19 mouse cellular contexts compared by ENCODE assay signal in the genomic region with DNA sequence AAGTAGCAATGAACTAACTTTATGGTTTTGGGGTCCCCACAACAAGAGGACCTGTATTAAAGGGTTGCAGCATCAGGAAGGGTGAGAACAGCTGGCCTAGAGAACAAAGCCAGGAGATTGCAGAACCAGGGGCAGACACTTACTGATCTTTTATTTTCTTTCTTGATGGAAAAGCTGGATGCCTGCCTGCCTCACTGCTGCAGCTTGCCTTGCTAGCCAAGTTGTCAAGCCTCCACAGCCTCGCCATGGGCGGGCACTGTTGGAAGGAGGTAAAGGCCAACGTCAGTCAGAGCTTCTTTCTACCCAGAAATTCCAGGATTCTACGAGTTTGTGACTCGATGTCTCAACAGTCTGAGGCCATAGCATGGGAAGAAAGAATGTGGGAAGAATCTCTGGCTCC. TPM values are rescaled to one million over a fixed set of nuclear protein-coding genes. Genes with fewer than 3 reads are reported as not detected.
A peak's percentile ranks its signal among the peaks of the same experiment; 100 is the strongest.
DNase-seq lines count a peak whose midpoint lies in the region; ATAC-seq and TF ChIP-seq lines count a peak whose summit lies in the region.
"Had no signal": no experiment of that assay in that cellular context is flagged by ENCODE, and none has a peak within 500 bp of the region (broad histone marks: within the 10 kb centered on the region; RNA-seq: fewer than 3 reads in every experiment).

No protein-coding gene starts in this region.

- no peaks in the 10 kb centered on the region for H3K27me3 ChIP-seq in lung, postnatal 0 days (replicated peaks; ENCODE audit: insufficient read depth, low read length)
- H3K27me3 ChIP-seq in C2C12 (ENCODE audit: control insufficient read depth, insufficient read depth, insufficient read length): peaks cover 9% of the 10 kb centered on the region
- H3K27me3 ChIP-seq in myocyte (ENCODE audit: control insufficient read depth, insufficient read depth, insufficient read length): peaks cover 2% of the 10 kb centered on the region
- H3K27me3 ChIP-seq: Patski had no signal

- H3K36me3 ChIP-seq in lung, postnatal 0 days (ENCODE audit: insufficient read depth, low read length): no peaks in the 10 kb centered on the region
- no peaks in the 10 kb centered on the region for H3K36me3 ChIP-seq in C2C12 (ENCODE audit: control insufficient read depth, insufficient read depth)
- no peaks in the 10 kb centered on the region for H3K36me3 ChIP-seq in myocyte (ENCODE audit: control insufficient read depth, insufficient read depth)
- H3K36me3 ChIP-seq: embryonic facial prominence, embryonic 10.5 days; hindbrain, embryonic 13.5 days had no signal

- H3K79me2 ChIP-seq in C2C12 (ENCODE audit: control insufficient read depth, insufficient read depth) (no peaks in the 10 kb centered on the region), myocyte (ENCODE audit: control insufficient read depth, insufficient read depth) (no peaks in the 10 kb centered on the region)

- TF ChIP-seq POLR2A in myocyte (IDR thresholded peaks at IDR 0.05; ENCODE audit: insufficient read length, low read depth): no peak

- H3ac ChIP-seq in C2C12 (ENCODE audit: control insufficient read depth, insufficient read length, low read depth): no peak overlapping the region
- no peak overlapping the region for H3ac ChIP-seq in myocyte (ENCODE audit: control insufficient read depth, insufficient read length)

- H3K79me3 ChIP-seq in C2C12 (ENCODE audit: low read depth): no peaks in the 10 kb centered on the region

- peaks cover 14% of the 10 kb centered on the region; the same call in 1 of the 2 replicates for H3K4me1 ChIP-seq in lung, postnatal 0 days (ENCODE audit: insufficient read depth, low read depth, low read length)

- no peak overlapping the region for H3K9ac ChIP-seq in lung, postnatal 0 days (replicated peaks; ENCODE audit: low read depth)
- H3K9ac ChIP-seq: hindbrain, embryonic 13.5 days had no signal

- no peak overlapping the region for H3K27ac ChIP-seq in lung, postnatal 0 days (ENCODE audit: low read length)
- H3K27ac ChIP-seq: embryonic facial prominence, embryonic 10.5 days; gastrocnemius, adult 2 months; hindbrain, embryonic 13.5 days; hindbrain, postnatal 0 days had no signal

- 35% methylated on average over 5 of the region's 5 CpGs for WGBS in lung, postnatal 0 days

- TF ChIP-seq CTCF in lung, postnatal 0 days (IDR thresholded peaks at IDR 0.05): no peak
- no peak for TF ChIP-seq CTCF in C2C12 (IDR thresholded peaks at IDR 0.05; ENCODE audit: control insufficient read depth, insufficient read depth, insufficient read length)

- H3K4me3 ChIP-seq in lung, postnatal 0 days (ENCODE audit: low read depth, low read length): no peak overlapping the region
- H3K4me3 ChIP-seq in C2C12 (ENCODE audit: insufficient read depth, poor library complexity, severe bottlenecking): no peak overlapping the region
- no peak overlapping the region for H3K4me3 ChIP-seq in myocyte
- H3K4me3 ChIP-seq: embryonic facial prominence, embryonic 10.5 days; gastrocnemius, adult 2 months; hindbrain, embryonic 13.5 days had no signal

- no peak overlapping the region for H3K4me2 ChIP-seq in lung, postnatal 0 days (replicated peaks; ENCODE audit: low read depth, low read length)
- H3K4me2 ChIP-seq in myocyte (ENCODE audit: low read depth): no peak overlapping the region
- H3K4me2 ChIP-seq: hindbrain, embryonic 13.5 days had no signal

- TF ChIP-seq EP300 in lung, postnatal 0 days (IDR thresholded peaks at IDR 0.05): no peak

- peak; percentile 33 for DNase-seq in lung, postnatal 0 days (ENCODE audit: low spot score)
- DNase-seq in lung, postnatal 4 days: no peak
- DNase-seq in 3T3-L1 (ENCODE audit: low read depth, low spot score): peak; percentile 30
- no peak for DNase-seq in gastrocnemius, postnatal 4 days (ENCODE audit: low spot score in 2 of 2)
- DNase-seq: adrenal gland, postnatal 14 days; B cell, adult 2 months; cerebellum, adult 2 months; gastrocnemius, adult 2 months; gastrocnemius, postnatal 25 days; heart, adult 11 months; heart, postnatal 10 days had no signal

- no peaks in the 10 kb centered on the region for H3K9me3 ChIP-seq in lung, postnatal 0 days (ENCODE audit: low read length)
- H3K9me3 ChIP-seq: embryonic facial prominence, embryonic 10.5 days; hindbrain, embryonic 13.5 days had no signal

- no peak for ATAC-seq in lung, postnatal 0 days
- ATAC-seq: activated CD4-positive, CD25-positive, alpha-beta regulatory T cell, adult 4 months; forebrain, embryonic 14.5 days; hindbrain, postnatal 0 days; Patski had no signal

TF ChIP-seq in C2C12, 6 proteins besides CTCF, POLR2A, EP300 and RAD21:
- peak; percentile 15 for TF ChIP-seq MYOD1 (IDR thresholded peaks at IDR 0.05; ENCODE audit: control insufficient read depth, insufficient read length, low read depth)
- no peak for TF ChIP-seq MAX (IDR thresholded peaks at IDR 0.05)
- TF ChIP-seq MYOG (IDR thresholded peaks at IDR 0.05; ENCODE audit: control insufficient read depth, extremely low read depth, insufficient read length): no peak
- TF ChIP-seq FOSL1 (IDR thresholded peaks at IDR 0.05; ENCODE audit: insufficient read depth, low read length, poor library complexity, severe bottlenecking): no peak
- peak; percentile 47 for TF ChIP-seq CEBPB (IDR thresholded peaks at IDR 0.05; ENCODE audit: low read depth)
- no peak for TF ChIP-seq USF1 (IDR thresholded peaks at IDR 0.05; ENCODE audit: low read depth)

TF ChIP-seq in myocyte, 11 proteins besides CTCF, POLR2A, EP300 and RAD21:
- TF ChIP-seq POLR2AphosphoS2 (IDR thresholded peaks at IDR 0.05; ENCODE audit: insufficient read length, low read depth) (no peak), CEBPB (IDR thresholded peaks at IDR 0.05; ENCODE audit: insufficient read depth, poor library complexity, severe bottlenecking) (peak; percentile 58), MYOD1 (IDR thresholded peaks at IDR 0.05; ENCODE audit: control insufficient read depth in 1 of 3, insufficient read length in 2 of 3, low read depth in 2 of 3) (no peak), MAX (IDR thresholded peaks at IDR 0.05; ENCODE audit: low read depth) (no peak), TCF3 (IDR thresholded peaks at IDR 0.05; ENCODE audit: insufficient read length, low read depth) (no peak)

RNA-seq across cellular contexts. Expression of a gene that starts 8.3 kb away (rescaled TPM):
- 26.2 and 30.1 TPM in 2 replicates for polyA plus RNA-seq in lung, postnatal 0 days (2015; fragmentation: Nextera tagmentation; extraction: Ambion mirVana)
- polyA plus RNA-seq in C2C12 (2012; fragmentation: generic; extraction: Trizol) (7.5 TPM), myocyte (2012; fragmentation: generic; extraction: Trizol) (13.9 TPM)
- total RNA-seq in gastrocnemius, postnatal 4 days (2021): 100 to 1,000 TPM; 125 to 153 TPM
- polyA plus RNA-seq: activated CD4-positive, CD25-positive, alpha-beta regulatory T cell, adult 4 months had no signal

RNA-seq across cellular contexts. Expression of a gene that starts 54.7 kb away (rescaled TPM):
- polyA plus RNA-seq in lung, postnatal 0 days (2015; fragmentation: Nextera tagmentation; extraction: Ambion mirVana): 0.21 and 0.33 TPM in 2 replicates
- polyA plus RNA-seq in C2C12 (2012; fragmentation: generic; extraction: Trizol): 0.06 TPM
- 0.08 TPM for polyA plus RNA-seq in myocyte (2012; fragmentation: generic; extraction: Trizol)
- total RNA-seq in gastrocnemius, postnatal 4 days (2021): 1 to 10 TPM; 3.0 to 5.1 TPM

Comparison
In these comparisons a context has a peak if more than half of its experiments do, and no peak if none do; other contexts are left out.
1. DNase-seq: peak in lung, postnatal 0 days (single experiment) and 3T3-L1 (single experiment); none in lung, postnatal 4 days (0 of 2) and gastrocnemius, postnatal 4 days (0 of 2).